Mouse (Mus musculus) heart, adult 2 months (tissue): ENCODE results near the gene Fam78a. TPM values are rescaled to one million over a fixed set of nuclear protein-coding genes. Genes with fewer than 3 reads are reported as not detected.

Experiments
- DNase-seq, 2 experiments: peaks; one replicate each; pipeline ENCODE4 v3.0.0; 2021
- H3K27ac ChIP-seq: fragments of 200-600 bp; 2 replicates; pipeline ENCODE4 v1.8.1; 2022
- H3K27me3 ChIP-seq: fragments of 200-500 bp; 2 replicates; pipeline ENCODE4 v1.6.1; 2012; ENCODE audit warnings: mild to moderate bottlenecking, low read length, inconsistent platforms, mixed read lengths; ENCODE audit not compliant: control insufficient read depth, insufficient read depth
- H3K36me3 ChIP-seq: fragments of 200-500 bp; 2 replicates; pipeline ENCODE4 v1.6.1; 2012; ENCODE audit warnings: low read length, inconsistent platforms; ENCODE audit not compliant: control insufficient read depth, insufficient read depth
- H3K4me1 ChIP-seq: fragments of 200-500 bp; 2 replicates; pipeline ENCODE4 v1.6.1; 2011; ENCODE audit warnings: low read length; ENCODE audit not compliant: control insufficient read depth, insufficient read depth
- H3K4me3 ChIP-seq: fragments of 200-600 bp; 2 replicates; pipeline ENCODE4 v1.8.1; 2022
- H3K79me2 ChIP-seq: fragments of 200-500 bp; replicated peaks from 2 replicates; pipeline ENCODE4 v1.6.1; 2012; ENCODE audit warnings: mild to moderate bottlenecking, inconsistent platforms, low read length, moderate library complexity, mixed read lengths; ENCODE audit not compliant: control insufficient read depth, insufficient read depth
- H3K9ac ChIP-seq: fragments of 200-500 bp; 2 replicates; pipeline ENCODE4 v1.6.1; 2012; ENCODE audit warnings: low read depth, mild to moderate bottlenecking, control low read depth, inconsistent platforms, low read length, mixed read lengths
- CTCF ChIP-seq: fragments of 200-600 bp; IDR thresholded peaks from 2 replicates; pipeline ENCODE4 v1.8.1; 2022; ENCODE audit warnings: antibody characterized with exemption, mild to moderate bottlenecking, moderate library complexity
- EP300 ChIP-seq: fragments of 200-500 bp; IDR thresholded peaks from 2 replicates; pipeline ENCODE4 v1.6.1; 2011; ENCODE audit warnings: low read depth, low read length, control low read depth; ENCODE audit not compliant: insufficient read depth
- POLR2A ChIP-seq: fragments of 200-500 bp; IDR thresholded peaks from 2 replicates; pipeline ENCODE4 v1.6.1; 2011; ENCODE audit warnings: mild to moderate bottlenecking, low read depth, low read length, control low read depth; ENCODE audit not compliant: insufficient read depth
- WGBS: fragments of 180-500 bp; shearing (Covaris S2); methylation state at CpG from one replicate; pipeline ENCODE4 v1.1.7; 2018; 5-methylcytosine and 5-hydroxymethylcytosine counted together
- intact Hi-C: fragments of 180-260 bp; cut with DNase I; formaldehyde crosslinking; loops from one replicate; pipeline ENCODE4 v1.15.1; 2025
- polyA plus RNA-seq: library from polyadenylated mRNA; depleted of rRNA; stranded (reverse); fragments of >200 nt; gene quantifications from 2 replicates; pipeline ENCODE4 v1.2.3, GENCODE M21; 2012
- total RNA-seq, 2 experiments: library from RNA; stranded (reverse); gene quantifications; 2 replicates each; pipeline ENCODE4 v1.2.3; 2021

Fam78a gene
- total and polyA plus RNA-seq, 3 experiments = 15.9 to 19.1 (median 18.7) TPM

- 62% methylated on average over 3 of the region's 3 CpGs for WGBS
- no peak overlapping the region for H3K9ac ChIP-seq
- peaks cover 14% of the 10 kb centered on the region for H3K4me1 ChIP-seq
- no peak overlapping the region for H3K4me3 ChIP-seq
- peak overlapping the region; percentile 32 for H3K27ac ChIP-seq
- intact Hi-C loops = loop anchor here (5.0 kb wide), 1 partner anchor 43 kb away; no protein-coding TSS in a partner anchor
- H3K79me2 ChIP-seq = 0 out of 2 replicates have a peak, but pooled peaks cover 2% of the 10 kb centered on the region
- H3K36me3 ChIP-seq = no peaks in the 10 kb centered on the region
- no peak for DNase-seq
- TF ChIP-seq CTCF (no peak), EP300 (no peak), POLR2A (no peak)
- H3K27me3 ChIP-seq = no peaks in the 10 kb centered on the region
Observed at GRCm38 (mm10) chr2:32080681-32081080, 4.0 kb downstream of the Fam78a start.

DNA sequence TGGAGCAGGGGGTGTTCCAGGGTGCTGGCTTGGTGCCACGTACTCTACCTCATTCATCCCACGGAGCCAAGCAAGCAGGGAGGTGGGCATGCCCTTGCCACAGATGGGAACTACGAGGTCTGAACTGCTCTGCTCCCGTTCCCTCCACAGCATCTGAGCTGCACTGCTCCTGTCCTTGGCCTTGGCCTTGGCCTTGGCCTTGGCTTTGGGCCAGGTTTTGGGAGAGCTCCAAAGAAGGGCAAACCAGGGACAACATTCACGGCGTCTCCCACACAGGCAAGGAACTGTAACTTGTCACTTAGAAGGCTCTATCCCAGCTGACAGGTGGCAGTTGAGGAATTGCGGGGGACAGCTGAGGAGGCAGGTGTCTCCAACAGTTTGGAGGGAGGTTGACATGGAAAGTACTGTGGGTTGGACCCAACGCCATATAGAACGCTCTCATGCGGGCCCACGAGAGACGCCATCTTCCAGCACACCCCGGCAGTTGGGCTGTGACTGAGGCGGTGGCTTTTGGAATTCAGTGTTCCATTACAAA lies 5.4 kb downstream of the Fam78a start:
- WGBS = 49% methylated on average over 14 of the region's 14 CpGs
- no peak overlapping the region for H3K9ac ChIP-seq

DNA sequence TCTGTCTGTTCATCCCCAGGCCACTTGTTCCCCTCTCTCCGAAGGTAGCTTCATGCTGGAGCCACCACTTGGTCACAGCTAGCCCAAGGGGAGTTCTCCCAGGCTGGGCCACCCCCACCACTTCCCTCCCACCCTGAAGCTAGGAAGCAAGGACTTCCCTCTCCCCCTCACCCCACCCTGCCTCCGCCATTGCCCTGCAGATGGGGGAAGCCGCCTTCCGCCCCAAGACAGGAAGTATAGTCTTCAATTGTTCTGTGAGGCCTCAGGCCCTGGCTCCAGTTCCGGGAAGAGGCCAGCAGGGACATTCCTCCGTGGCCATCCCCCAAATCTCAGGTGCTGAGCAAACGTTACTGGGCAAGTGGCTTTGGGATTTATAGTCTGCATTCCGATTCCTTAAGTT lies 6.1 kb downstream of the Fam78a start:
- TF ChIP-seq POLR2A (0 out of 2 replicates have a peak, but pooled peaks have one; percentile 27), EP300 (0 out of 2 replicates have a peak, but pooled peaks have one; percentile 35), CTCF (peak; percentile 37)
- 20% methylated on average over 8 of the region's 8 CpGs for WGBS

More for the DNA sequence above, 5.4 kb downstream of the Fam78a start:
- H3K4me3 ChIP-seq = no peak overlapping the region
- H3K36me3 ChIP-seq = no peaks in the 10 kb centered on the region
- no peak for DNase-seq
- H3K27me3 ChIP-seq = no peaks in the 10 kb centered on the region
- 0 out of 2 replicates have a peak, but pooled peaks cover 2% of the 10 kb centered on the region for H3K79me2 ChIP-seq
- intact Hi-C loops = no loop called here
- H3K4me1 ChIP-seq = peaks cover 16% of the 10 kb centered on the region
- H3K27ac ChIP-seq = peak overlapping the region; percentile 73
- no peak for TF ChIP-seq EP300
- no peak for TF ChIP-seq POLR2A
- TF ChIP-seq CTCF = no peak

DNA sequence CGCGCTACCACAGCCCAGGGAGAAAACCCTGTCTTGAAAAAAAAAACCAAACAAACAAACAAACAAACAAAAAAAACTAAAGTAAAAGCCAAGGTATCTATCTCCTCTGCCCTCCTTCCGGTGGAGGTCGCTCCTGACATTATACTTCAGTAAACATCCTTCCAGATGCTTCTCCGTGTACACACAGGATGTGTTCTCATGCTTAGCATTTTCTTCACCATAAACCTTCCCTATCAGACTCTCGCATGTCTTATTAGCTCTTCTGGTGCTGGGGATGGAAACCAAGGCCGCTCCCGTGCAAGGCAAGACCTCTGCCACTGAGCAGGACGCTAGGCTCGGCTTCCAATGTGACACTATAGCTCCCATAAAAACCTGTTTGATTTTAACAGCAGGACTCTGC lies 6.9 kb downstream of the Fam78a start:
- intact Hi-C loops = no loop called here
- Histone ChIP-seq H3K79me2 (0 out of 2 replicates have a peak, but pooled peaks cover 2% of the 10 kb centered on the region), H3K36me3 (no peaks in the 10 kb centered on the region), H3K4me1 (peaks cover 20% of the 10 kb centered on the region), H3K4me3 (no peak overlapping the region), H3K27ac (peak overlapping the region; percentile 73), H3K27me3 (no peaks in the 10 kb centered on the region), H3K9ac (no peak overlapping the region)
- 56% methylated on average over 10 of the region's 10 CpGs for WGBS
- TF ChIP-seq POLR2A (no peak), EP300 (no peak), CTCF (no peak)
- DNase-seq = no peak

More for the DNA sequence above, 6.1 kb downstream of the Fam78a start:
- peak; percentile 63 to 76 for DNase-seq
- Histone ChIP-seq H3K27me3 (no peaks in the 10 kb centered on the region), H3K27ac (peak overlapping the region; percentile 73), H3K79me2 (0 out of 2 replicates have a peak, but pooled peaks cover 2% of the 10 kb centered on the region), H3K9ac (no peak overlapping the region), H3K4me3 (no peak overlapping the region), H3K4me1 (peaks cover 20% of the 10 kb centered on the region), H3K36me3 (no peaks in the 10 kb centered on the region)
- intact Hi-C loops = no loop called here

GRCm38 (mm10) chr2:32075368-32075767 lies 9.3 kb downstream of the Fam78a start:
- Histone ChIP-seq H3K36me3 (no peaks in the 10 kb centered on the region), H3K79me2 (0 out of 2 replicates have a peak, but pooled peaks cover 2% of the 10 kb centered on the region), H3K27me3 (no peaks in the 10 kb centered on the region), H3K4me1 (peaks cover 18% of the 10 kb centered on the region), H3K27ac (peak overlapping the region; percentile 2; the same call in 1 of the 2 replicates), H3K9ac (no peak overlapping the region), H3K4me3 (no peak overlapping the region)
- intact Hi-C loops = no loop called here
- TF ChIP-seq POLR2A (no peak), CTCF (no peak), EP300 (no peak)
- DNase-seq = no peak
- WGBS = 64% methylated on average over 7 of the region's 7 CpGs

- H3K36me3 ChIP-seq = no peaks in the 10 kb centered on the region
Observed at GRCm38 (mm10) chr2:32074404-32074803, 10.3 kb downstream of the Fam78a start.

More at GRCm38 (mm10) chr2:32074404-32074803, 10.3 kb downstream of the Fam78a start:
- Histone ChIP-seq H3K27me3 (no peaks in the 10 kb centered on the region), H3K79me2 (0 out of 2 replicates have a peak, but pooled peaks cover 2% of the 10 kb centered on the region), H3K27ac (no peak overlapping the region; the same call in 1 of the 2 replicates), H3K4me3 (no peak overlapping the region), H3K9ac (no peak overlapping the region), H3K4me1 (peaks cover 14% of the 10 kb centered on the region)
- TF ChIP-seq EP300 = 0 out of 2 replicates have a peak, but pooled peaks have one; percentile 43
- TF ChIP-seq CTCF = no peak
- peak; percentile 55 to 74 for DNase-seq
- WGBS = 51% methylated on average over 8 of the region's 8 CpGs
- intact Hi-C loops = no loop called here
